Mouse (Mus musculus): ENCODE results near the gene Arl2bp.

The Arl2bp gene

GRCm38 (mm10) chr8:94666456-94667308, at the start of gene Arl2bp:
Gene Arl2bp (plus strand): TSS chr8:94666600.
- DNase-seq (ENCODE audit: low spot score in 2 of 2), result peak; percentile 92

DNA sequence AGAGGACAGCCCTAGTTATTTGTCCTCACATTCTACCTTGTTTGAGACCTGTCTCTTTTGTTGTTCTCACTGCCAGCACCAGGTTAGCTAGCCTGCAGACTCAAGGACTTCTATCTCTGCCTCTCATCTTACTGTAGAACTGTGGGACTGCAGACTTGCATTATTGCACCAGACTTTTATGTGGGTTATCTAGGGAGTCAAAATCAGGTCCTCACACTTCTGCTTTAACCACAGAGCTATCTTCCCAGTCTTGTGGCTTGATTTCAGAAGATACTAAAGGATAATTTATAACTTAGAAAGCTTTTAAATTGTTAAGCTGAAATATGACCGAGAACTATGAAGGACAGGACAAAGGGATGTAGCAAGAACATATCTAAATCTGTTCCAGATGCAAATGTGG, 41.5 kb upstream of the Arl2bp start:
- DNase-seq (ENCODE audit: low spot score in 2 of 2), result no peak

- no peak for DNase-seq (ENCODE audit: low spot score in 2 of 2)
These were observed 32.7 kb upstream of the Arl2bp start for GRCm38 (mm10) chr8:94633564-94634194.

DNA sequence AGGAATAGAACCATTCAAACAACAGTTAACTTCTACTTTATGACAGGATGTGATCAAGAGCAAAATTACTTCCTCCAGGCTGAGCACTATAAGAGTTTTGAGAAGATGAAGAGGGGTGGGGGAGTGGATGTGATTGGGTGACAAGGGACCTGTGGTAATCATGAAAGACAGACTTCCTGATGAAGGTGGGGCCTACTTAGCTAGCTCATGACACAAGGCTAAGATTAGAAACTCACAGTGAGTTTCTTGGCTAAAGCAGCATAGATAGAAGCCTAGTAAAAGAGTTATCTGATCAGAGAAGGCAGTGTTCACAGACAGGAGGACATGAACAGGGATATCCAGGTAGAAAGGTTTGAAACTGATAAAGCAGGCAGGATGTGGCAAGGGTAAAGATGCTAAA, 32.2 kb upstream of the Arl2bp start:
- no peak for DNase-seq (ENCODE audit: low spot score in 2 of 2)

GRCm38 (mm10) chr8:94641183-94641582, 25.2 kb upstream of the Arl2bp start:
- no peak for DNase-seq (ENCODE audit: low spot score in 2 of 2)

GRCm38 (mm10) chr8:94641938-94642337, 24.5 kb upstream of the Arl2bp start:
- DNase-seq (ENCODE audit: low spot score in 2 of 2), result no peak

GRCm38 (mm10) chr8:94645202-94645601, 21.2 kb upstream of the Arl2bp start:
- DNase-seq (ENCODE audit: low spot score in 2 of 2), result no peak

GRCm38 (mm10) chr8:94646165-94646564, 20.2 kb upstream of the Arl2bp start:
- DNase-seq (ENCODE audit: low spot score in 2 of 2), result no peak

GRCm38 (mm10) chr8:94649496-94649895, 16.9 kb upstream of the Arl2bp start:
- no peak for DNase-seq (ENCODE audit: low spot score in 2 of 2)

GRCm38 (mm10) chr8:94652951-94653350, 13.4 kb upstream of the Arl2bp start:
- no peak for DNase-seq (ENCODE audit: low spot score in 2 of 2)

- no peak for DNase-seq (ENCODE audit: low spot score in 2 of 2)
These were observed 11.4 kb upstream of the Arl2bp start for GRCm38 (mm10) chr8:94654994-94655393.

DNA sequence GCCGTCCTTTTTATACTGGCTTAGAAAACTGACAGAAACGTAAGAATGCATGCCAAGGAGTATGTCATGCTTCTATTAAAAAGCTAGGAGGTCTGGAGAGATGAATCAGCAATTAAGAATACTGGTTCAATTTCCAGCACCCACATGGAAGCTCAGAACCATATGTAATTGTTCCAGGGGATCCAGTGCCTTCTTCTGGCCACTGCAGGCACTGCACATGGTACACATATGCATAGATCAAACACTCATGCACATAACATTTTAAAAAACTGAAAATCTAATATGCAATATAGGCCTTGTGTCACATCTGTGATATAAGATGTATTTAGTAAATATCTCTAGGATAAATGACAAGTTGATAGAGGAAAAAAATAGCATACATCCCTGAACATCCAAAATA, 8.4 kb upstream of the Arl2bp start:
- no peak for DNase-seq (ENCODE audit: low spot score in 2 of 2)

DNA sequence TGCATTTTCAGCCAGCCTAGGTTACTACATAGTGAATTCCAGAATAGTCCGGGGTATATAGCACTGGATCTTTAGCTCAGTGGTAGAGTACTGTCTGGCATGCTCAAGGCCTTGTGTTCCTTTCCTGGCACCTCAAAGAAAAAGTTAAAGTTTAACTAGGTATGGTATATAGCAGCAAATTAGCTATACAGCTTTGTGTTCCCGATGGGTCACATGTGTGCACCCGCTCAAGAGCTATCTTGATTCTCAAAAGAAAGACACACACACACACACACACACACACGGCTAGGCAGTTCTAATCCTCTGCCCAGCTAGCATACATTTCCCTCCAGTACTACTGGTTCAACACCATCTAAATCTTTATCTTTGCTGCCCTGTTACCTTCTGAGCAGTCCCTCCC, 6.0 kb upstream of the Arl2bp start:
- no peak for DNase-seq (ENCODE audit: low spot score in 2 of 2)

DNA sequence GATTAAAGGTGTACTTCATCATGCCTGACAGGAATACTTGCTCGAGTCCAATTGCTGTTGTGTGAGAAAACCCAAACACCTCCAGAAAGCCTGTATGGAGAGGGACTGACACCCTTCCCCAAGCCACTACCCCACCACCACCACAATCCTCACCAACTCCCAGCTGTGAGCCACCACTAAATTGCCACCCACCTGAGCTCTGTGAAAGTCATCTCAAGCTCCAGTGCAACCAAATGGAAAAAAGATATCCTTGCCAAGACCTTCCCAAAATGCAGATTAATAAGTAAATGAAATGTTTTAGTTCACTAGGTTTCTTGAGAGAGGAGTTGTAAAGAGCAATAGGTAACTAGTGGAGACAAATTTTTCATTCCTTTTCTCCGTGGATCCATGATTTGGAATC, 1.7 kb upstream of the Arl2bp start:
- DNase-seq (ENCODE audit: low spot score in 2 of 2), result no peak

DNA sequence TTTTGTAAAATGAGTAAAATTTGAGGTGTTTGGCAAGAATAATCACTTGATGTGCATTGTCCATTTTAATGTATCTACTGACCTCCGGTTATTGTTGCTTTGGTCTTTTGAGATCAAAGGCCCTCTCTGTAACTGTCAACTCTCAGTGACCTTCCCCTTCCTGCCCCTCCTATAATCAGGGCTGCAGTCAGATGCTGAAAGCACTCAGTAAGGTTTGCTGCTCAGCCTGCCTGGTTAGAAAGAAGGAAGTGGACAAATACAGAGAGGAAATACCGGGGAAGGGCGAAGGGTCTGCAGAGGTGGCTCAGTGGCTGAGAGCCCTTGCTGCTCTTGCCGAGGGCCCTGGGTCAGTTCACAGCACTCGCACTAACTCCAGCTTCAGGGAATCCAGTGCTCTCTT, 8.0 kb downstream of the Arl2bp start:
- no peak for DNase-seq (ENCODE audit: low spot score in 2 of 2)

- no peak for DNase-seq (ENCODE audit: low spot score in 2 of 2)
These were observed 9.5 kb downstream of the Arl2bp start for GRCm38 (mm10) chr8:94675923-94676322.

DNA sequence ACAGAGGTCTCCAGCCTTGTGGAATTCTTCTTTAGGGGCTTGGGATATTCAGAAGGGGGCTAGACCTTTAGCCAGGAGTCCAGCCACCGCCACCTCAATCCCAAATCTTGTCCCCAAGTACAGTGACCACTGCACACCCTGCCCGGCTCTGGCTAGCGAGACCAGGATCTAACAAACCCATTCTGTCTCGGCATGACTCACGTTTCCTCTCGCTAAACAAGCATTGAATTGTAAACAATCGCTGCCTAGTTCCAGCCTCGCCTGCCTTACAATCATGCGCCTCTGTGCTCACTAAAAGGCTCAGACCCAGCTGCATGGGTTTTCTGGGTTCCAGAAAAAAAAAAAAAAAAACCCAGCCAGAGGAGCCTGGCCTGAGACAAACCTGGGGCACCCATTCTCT, 12.2 kb downstream of the Arl2bp start:
- peak in 1 of 2 experiments; percentile 36 for DNase-seq (ENCODE audit: low spot score in 2 of 2)

GRCm38 (mm10) chr8:94680414-94680813, 14.0 kb downstream of the Arl2bp start:
- DNase-seq (ENCODE audit: low spot score in 2 of 2), result no peak

- no peak for DNase-seq (ENCODE audit: low spot score in 2 of 2)
These were observed 16.5 kb downstream of the Arl2bp start for GRCm38 (mm10) chr8:94682732-94683524.

GRCm38 (mm10) chr8:94684287-94684686, 17.9 kb downstream of the Arl2bp start:
- DNase-seq (ENCODE audit: low spot score in 2 of 2), result no peak

GRCm38 (mm10) chr8:94685953-94686352, 19.6 kb downstream of the Arl2bp start:
- DNase-seq (ENCODE audit: low spot score in 2 of 2), result no peak

- no peak for DNase-seq (ENCODE audit: low spot score in 2 of 2)
These were observed 28.3 kb downstream of the Arl2bp start for GRCm38 (mm10) chr8:94694701-94695100.

Measured in right cerebral cortex, postnatal 36 days (tissue).